In genomic region chr14:61425080-61425665, GRCm38 (mm10) we compare ENCODE assay signal across 14 mouse cellular contexts.
"Had no signal": no experiment of that assay in that cellular context is flagged by ENCODE, and none has a peak within 500 bp of the region (broad histone marks: within the 10 kb centered on the region; RNA-seq: fewer than 3 reads in every experiment).

No protein-coding gene starts in this region.

- H3K4me3 ChIP-seq: layer of hippocampus, adult 2 months; megakaryocyte, embryonic 14.5 days had no signal

- ATAC-seq: lung, postnatal 0 days had no signal

- H3K9ac ChIP-seq: lung, embryonic 14.5 days had no signal

- H3K27me3 ChIP-seq: megakaryocyte, embryonic 14.5 days had no signal

- H3K27ac ChIP-seq: kidney, postnatal 0 days; layer of hippocampus, adult 2 months; macrophage had no signal

- DNase-seq: kidney, adult 2 months; kidney, postnatal 25 days; layer of hippocampus, adult 9-11 months; lung, embryonic 14.5 days; midbrain, embryonic 14.5 days; thymus, adult 18-20 months; thymus, postnatal 36 days had no signal

- H3K9me3 ChIP-seq: megakaryocyte, embryonic 14.5 days had no signal

- H3K4me2 ChIP-seq: liver, embryonic 11.5 days; lung, embryonic 14.5 days; midbrain, embryonic 11.5 days had no signal
